Mouse (Mus musculus): Measurements from ENCODE around the gene Castor1.

GRCm38 (mm10) chr11:4240151-4240550 lies 22.1 kb downstream of the Castor1 start:
- no peak for TF ChIP-seq POLR2A (IDR thresholded peaks at IDR 0.05; ENCODE audit: low read depth, low read length)
- TF ChIP-seq CTCF (conservative IDR thresholded peaks at IDR 0.05; ENCODE audit: insufficient read depth, insufficient read length, low read depth, low read length): no peak
